Mouse (Mus musculus) liver, postnatal 0 days (tissue): ENCODE measurements around the gene Scrt2.

Experiments used
- CTCF ChIP-seq: sonication (generic); IDR thresholded peaks from 2 replicates; pipeline ENCODE4 v1.5.1; 2016; ENCODE audit warnings: antibody characterized with exemption, low read depth
- EP300 ChIP-seq: IDR thresholded peaks from 2 replicates; pipeline ENCODE4 v1.6.1; 2016; ENCODE audit warnings: antibody characterized with exemption, low read depth, mild to moderate bottlenecking

- TF ChIP-seq CTCF (no peak), EP300 (no peak)
Observed at GRCm38 (mm10) chr2:152048003-152048980, 33.0 kb upstream of the Scrt2 start.
